Mouse (Mus musculus) kidney, embryonic 16.5 days (tissue): ENCODE measurements around the gene Rlbp1. TPM values are rescaled to one million over a fixed set of nuclear protein-coding genes. Genes with fewer than 3 reads are reported as not detected.

Experiments
- ATAC-seq: fragments of 200-750 bp; cut with Nextera tagmentation; 2 replicates; pipeline ENCODE4 v1.8.0; 2017; ENCODE audit warnings: moderate TSS enrichment; ENCODE audit not compliant: low FRiP score, low TSS enrichment
- H3K27ac ChIP-seq: fragments of 300-500 bp; sonication (generic); 2 replicates; pipeline ENCODE4 v1.5.1; 2014; ENCODE audit warnings: low read length
- H3K27me3 ChIP-seq: fragments of 300-500 bp; sonication (generic); 2 replicates; pipeline ENCODE4 v1.6.1; 2014; ENCODE audit warnings: low read length, control low read depth, mixed read lengths; ENCODE audit not compliant: insufficient read depth
- H3K36me3 ChIP-seq: fragments of 300-500 bp; sonication (generic); 2 replicates; pipeline ENCODE4 v1.6.1; 2014; ENCODE audit warnings: low read length, control low read depth, mixed read lengths; ENCODE audit not compliant: insufficient read depth
- H3K4me1 ChIP-seq: fragments of 300-500 bp; sonication (generic); 2 replicates; pipeline ENCODE4 v1.6.1; 2014; ENCODE audit warnings: low read length, control low read depth, mixed read lengths; ENCODE audit not compliant: insufficient read depth
- H3K4me2 ChIP-seq: fragments of 300-500 bp; sonication (generic); replicated peaks from 2 replicates; pipeline ENCODE4 v1.6.1; 2014; ENCODE audit warnings: low read depth, low read length
- H3K4me3 ChIP-seq: fragments of 300-500 bp; sonication (generic); 2 replicates; pipeline ENCODE4 v1.5.1; 2014; ENCODE audit warnings: mild to moderate bottlenecking, low read length
- H3K9ac ChIP-seq: fragments of 300-500 bp; sonication (generic); replicated peaks from 2 replicates; pipeline ENCODE4 v1.6.1; 2014; ENCODE audit warnings: low read length
- H3K9me3 ChIP-seq: fragments of 300-500 bp; sonication (generic); 2 replicates; pipeline ENCODE4 v1.6.1; 2016; ENCODE audit warnings: low read length, control low read depth
- WGBS: fragments of 180-500 bp; shearing (Covaris S2); extraction: QIAGEN DNeasy Blood & Tissue Kit; methylation state at CpG from one replicate; pipeline ENCODE4 v1.1.7; 2014; 5-methylcytosine and 5-hydroxymethylcytosine counted together
- polyA plus RNA-seq: library from polyadenylated mRNA; unstranded; fragments of >200 nt; fragmentation: Nextera tagmentation; extraction: Ambion mirVana; gene quantifications from 2 replicates; pipeline ENCODE4 v1.2.1, GENCODE M21; 2015

Rlbp1 gene
- polyA plus RNA-seq, 1 experiment from 2014 or later, result 0.51 TPM

DNA sequence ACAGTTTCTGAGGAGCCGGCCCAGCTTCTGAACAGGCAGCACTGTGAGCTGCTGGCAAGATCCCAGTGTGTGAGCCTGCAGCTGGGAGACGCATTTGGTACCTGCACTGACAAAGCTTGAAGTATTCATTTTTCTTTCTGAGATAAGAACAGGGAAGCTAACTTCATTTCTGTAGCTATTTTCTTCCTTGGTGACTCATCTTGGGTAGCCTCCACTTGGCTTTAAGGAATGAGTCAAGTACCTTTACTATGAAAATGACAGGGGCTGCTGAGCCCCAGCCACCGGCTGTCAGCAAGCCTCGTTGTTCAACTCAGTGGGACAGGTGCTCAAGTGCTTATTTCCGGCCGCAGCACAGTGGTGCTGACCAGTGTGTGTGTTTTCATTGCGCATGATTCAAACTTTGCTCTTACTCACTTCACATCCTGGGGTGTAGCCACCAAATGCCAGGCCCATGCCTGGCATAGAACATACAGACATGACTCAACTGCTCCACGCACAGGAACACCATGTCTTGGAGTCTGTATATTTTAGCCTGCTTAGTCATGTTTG, 50.4 kb downstream of the Rlbp1 start:
- 92% methylated on average over 8 of the region's 8 CpGs for WGBS
- ATAC-seq, result no peak

GRCm38 (mm10) chr7:79333419-79333818, 53.4 kb downstream of the Rlbp1 start:
- no peak overlapping the region for H3K4me2 ChIP-seq
- no peak for ATAC-seq
- no peaks in the 10 kb centered on the region for H3K27me3 ChIP-seq
- no peak overlapping the region for H3K4me3 ChIP-seq
- peaks cover 27% of the 10 kb centered on the region for H3K36me3 ChIP-seq
- no peaks in the 10 kb centered on the region for H3K9me3 ChIP-seq
- WGBS, result 74% methylated on average over 3 of the region's 3 CpGs
- H3K9ac ChIP-seq, result no peak overlapping the region
- H3K27ac ChIP-seq, result no peak overlapping the region
- H3K4me1 ChIP-seq, result no peaks in the 10 kb centered on the region

More for the DNA sequence above, 50.4 kb downstream of the Rlbp1 start:
- H3K36me3 ChIP-seq, result peaks cover 16% of the 10 kb centered on the region; the same call in 1 of the 2 replicates
- no peak overlapping the region for H3K27ac ChIP-seq
- no peak overlapping the region for H3K4me2 ChIP-seq
- no peaks in the 10 kb centered on the region for H3K9me3 ChIP-seq
- no peaks in the 10 kb centered on the region for H3K4me1 ChIP-seq
- no peaks in the 10 kb centered on the region for H3K27me3 ChIP-seq
- no peak overlapping the region for H3K4me3 ChIP-seq
- H3K9ac ChIP-seq, result no peak overlapping the region

DNA sequence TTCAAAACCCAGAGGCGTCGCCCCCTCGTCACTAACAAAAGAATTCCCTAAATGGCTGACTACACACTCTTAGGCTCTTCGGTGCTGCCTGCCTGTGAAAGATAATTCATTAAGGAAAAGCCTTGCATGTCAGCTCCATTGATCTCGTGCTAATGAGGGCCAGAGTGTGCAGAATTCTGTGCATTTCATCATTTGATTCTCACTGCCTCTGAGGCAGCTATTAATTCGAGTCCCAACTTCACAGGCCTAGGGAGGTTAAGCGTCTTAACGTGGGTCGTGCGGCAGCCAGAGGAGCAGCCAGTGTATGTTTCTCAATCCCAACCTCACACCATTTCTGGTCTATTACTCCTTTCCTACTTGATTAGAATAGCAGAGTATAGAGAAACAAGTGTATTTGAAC, 55.7 kb downstream of the Rlbp1 start:
- Histone ChIP-seq H3K4me2 (no peak overlapping the region), H3K27me3 (no peaks in the 10 kb centered on the region), H3K27ac (no peak overlapping the region), H3K36me3 (peaks cover 20% of the 10 kb centered on the region; the same call in 1 of the 2 replicates), H3K9ac (no peak overlapping the region), H3K4me1 (no peaks in the 10 kb centered on the region), H3K9me3 (no peaks in the 10 kb centered on the region), H3K4me3 (no peak overlapping the region)
- WGBS, result 69% methylated on average over 10 of the region's 10 CpGs
- no peak for ATAC-seq

DNA sequence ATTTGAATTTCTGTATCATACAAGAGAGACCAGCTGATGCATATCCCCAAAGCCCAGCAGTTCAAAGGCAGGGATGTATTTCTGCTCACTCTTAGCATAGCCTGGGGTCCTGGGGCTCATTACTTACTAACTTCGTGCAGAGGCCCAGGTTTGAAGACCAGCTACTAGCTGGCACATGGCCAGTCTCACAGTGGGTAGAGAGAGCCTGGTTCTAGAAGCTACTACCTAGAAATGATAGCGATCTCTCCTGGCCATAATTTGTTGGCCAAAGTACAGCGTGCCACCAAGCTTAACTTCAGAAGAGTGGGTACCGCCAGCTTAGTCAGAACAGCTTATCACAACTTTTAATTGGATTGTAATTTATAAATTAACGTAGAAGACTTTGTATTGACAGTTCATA, 58.1 kb downstream of the Rlbp1 start:
- no peak for ATAC-seq
- Histone ChIP-seq H3K4me3 (no peak overlapping the region), H3K27me3 (no peaks in the 10 kb centered on the region), H3K27ac (no peak overlapping the region), H3K4me2 (no peak overlapping the region), H3K9me3 (no peaks in the 10 kb centered on the region), H3K9ac (no peak overlapping the region), H3K36me3 (peaks cover 21% of the 10 kb centered on the region; the same call in 1 of the 2 replicates), H3K4me1 (peaks cover 9% of the 10 kb centered on the region)
- 78% methylated on average over 5 of the region's 5 CpGs for WGBS

Other genes with a start within 250 kb of the Rlbp1 start
- gene Mfge8, start 238.0 kb downstream of the Rlbp1 start, polyA plus RNA-seq, result 298 and 328 TPM in 2 replicates
- gene Abhd2, start 113.8 kb downstream of the Rlbp1 start, polyA plus RNA-seq, result 11.0 and 13.1 TPM in 2 replicates
- gene Fanci, start 4.9 kb upstream of the Rlbp1 start, polyA plus RNA-seq, result 11.9 and 12.2 TPM in 2 replicates
- 37.1 and 37.7 TPM in 2 replicates for gene Polg, start 79.3 kb upstream of the Rlbp1 start, polyA plus RNA-seq
- 54.3 and 68.2 TPM in 2 replicates for gene Rhcg, start 230.6 kb upstream of the Rlbp1 start, polyA plus RNA-seq